Mouse (Mus musculus) embryonic facial prominence, embryonic 14.5 days (tissue): Measurements from ENCODE around the gene Nwd1. TPM values are rescaled to one million over a fixed set of nuclear protein-coding genes. Genes with fewer than 3 reads are reported as not detected.
"Not testable (repeated sequence)": the region's sequence is repeated elsewhere in the genome, so short reads cannot be mapped to it uniquely, and the experiment has no call there.

Source experiments
- ATAC-seq: fragments of 200-750 bp; cut with Nextera tagmentation; 2 replicates; pipeline ENCODE4 v1.8.0; 2017; ENCODE audit warnings: low read depth, moderate number of reproducible peaks, moderate TSS enrichment
- DNase-seq: peaks from one replicate; pipeline ENCODE4 v3.0.0-alpha.2; 2015; ENCODE audit warnings: low spot score
- H3K27ac ChIP-seq: fragments of 300-500 bp; sonication (generic); replicated peaks from 2 replicates; pipeline ENCODE4 v1.5.1; 2014; ENCODE audit warnings: low read depth, mild to moderate bottlenecking, low read length, moderate library complexity
- H3K27me3 ChIP-seq: fragments of 300-500 bp; sonication (generic); replicated peaks from 2 replicates; pipeline ENCODE4 v1.6.1; 2014; ENCODE audit warnings: low read length; ENCODE audit not compliant: control insufficient read depth, insufficient read depth
- H3K36me3 ChIP-seq: fragments of 300-500 bp; sonication (generic); 2 replicates; pipeline ENCODE4 v1.6.1; 2014; ENCODE audit warnings: low read length, mixed read lengths; ENCODE audit not compliant: control insufficient read depth, insufficient read depth
- H3K4me1 ChIP-seq: fragments of 300-500 bp; sonication (generic); 2 replicates; pipeline ENCODE4 v1.6.1; 2014; ENCODE audit warnings: antibody characterized with exemption, low read length; ENCODE audit not compliant: control insufficient read depth, insufficient read depth
- H3K4me2 ChIP-seq: fragments of 300-500 bp; sonication (generic); 2 replicates; pipeline ENCODE4 v1.6.1; 2014; ENCODE audit warnings: low read depth, mild to moderate bottlenecking, low read length, moderate library complexity, mixed read lengths
- H3K4me3 ChIP-seq: fragments of 300-500 bp; sonication (generic); 2 replicates; pipeline ENCODE4 v1.5.1; 2014; ENCODE audit warnings: low read depth, mild to moderate bottlenecking, low read length
- H3K9ac ChIP-seq: fragments of 300-500 bp; sonication (generic); 2 replicates; pipeline ENCODE4 v1.6.1; 2014; ENCODE audit warnings: low read depth, mild to moderate bottlenecking, low read length, moderate library complexity, mixed read lengths
- H3K9me3 ChIP-seq: fragments of 300-500 bp; sonication (generic); 2 replicates; pipeline ENCODE4 v1.6.1; 2016; ENCODE audit warnings: low read length; ENCODE audit not compliant: control insufficient read depth
- WGBS: fragments of 180-500 bp; shearing (Covaris S2); extraction: QIAGEN DNeasy Blood & Tissue Kit; methylation state at CpG from one replicate; pipeline ENCODE4 v1.1.7; 2014; 5-methylcytosine and 5-hydroxymethylcytosine counted together
- polyA plus RNA-seq: library from polyadenylated mRNA; unstranded; fragments of >200 nt; fragmentation: Nextera tagmentation; extraction: Ambion mirVana; gene quantifications from 2 replicates; pipeline ENCODE4 v1.2.1, GENCODE M21; 2014

Nwd1 gene
- polyA plus RNA-seq, 1 experiment from 2014 or later: 0.29 TPM

GRCm38 (mm10) chr8:72664107-72664652, 17.7 kb downstream of the Nwd1 start:
- no peaks in the 10 kb centered on the region for H3K36me3 ChIP-seq
- no peak for ATAC-seq
- H3K9me3 ChIP-seq: no peaks in the 10 kb centered on the region
- no peak for DNase-seq
- no peaks in the 10 kb centered on the region for H3K27me3 ChIP-seq
- H3K4me2 ChIP-seq: no peak overlapping the region
- H3K9ac ChIP-seq: no peak overlapping the region
- H3K27ac ChIP-seq: no peak overlapping the region
- H3K4me1 ChIP-seq: no peaks in the 10 kb centered on the region
- H3K4me3 ChIP-seq: no peak overlapping the region
- 63% methylated on average over 3 of the region's 3 CpGs for WGBS

GRCm38 (mm10) chr8:72664757-72665156, 18.2 kb downstream of the Nwd1 start:
- Histone ChIP-seq H3K36me3 (no peaks in the 10 kb centered on the region), H3K27me3 (no peaks in the 10 kb centered on the region), H3K27ac (no peak overlapping the region), H3K9ac (no peak overlapping the region), H3K4me3 (no peak overlapping the region), H3K4me1 (no peaks in the 10 kb centered on the region), H3K4me2 (no peak overlapping the region), H3K9me3 (no peaks in the 10 kb centered on the region)
- 74% methylated on average over 5 of the region's 5 CpGs for WGBS
- ATAC-seq (no peak), DNase-seq (no peak)

GRCm38 (mm10) chr8:72665405-72665804, 18.9 kb downstream of the Nwd1 start:
- WGBS: 55% methylated on average over 5 of the region's 5 CpGs
- Histone ChIP-seq H3K27me3 (no peaks in the 10 kb centered on the region), H3K36me3 (no peaks in the 10 kb centered on the region)

GRCm38 (mm10) chr8:72668925-72669324, 22.4 kb downstream of the Nwd1 start:
- no peak overlapping the region for H3K9ac ChIP-seq
- DNase-seq (no peak), ATAC-seq (no peak)
- no peak overlapping the region for H3K4me3 ChIP-seq
- H3K27ac ChIP-seq: no peak overlapping the region
- H3K4me2 ChIP-seq: no peak overlapping the region
- H3K4me1 ChIP-seq: no peaks in the 10 kb centered on the region
- H3K9me3 ChIP-seq: no peaks in the 10 kb centered on the region
- H3K36me3 ChIP-seq: no peaks in the 10 kb centered on the region
- no peaks in the 10 kb centered on the region for H3K27me3 ChIP-seq

More at GRCm38 (mm10) chr8:72665405-72665804, 18.9 kb downstream of the Nwd1 start:
- Histone ChIP-seq H3K4me1 (no peaks in the 10 kb centered on the region), H3K9me3 (no peaks in the 10 kb centered on the region), H3K9ac (no peak overlapping the region), H3K4me3 (no peak overlapping the region), H3K27ac (no peak overlapping the region), H3K4me2 (no peak overlapping the region)
- no peak for ATAC-seq
- no peak for DNase-seq

- H3K36me3 ChIP-seq: no peaks in the 10 kb centered on the region
- no peaks in the 10 kb centered on the region for H3K4me1 ChIP-seq
- ATAC-seq (no peak), DNase-seq (no peak)
- H3K4me2 ChIP-seq: no peak overlapping the region
- WGBS: 71% methylated on average over 1 of the region's 1 CpGs
- no peaks in the 10 kb centered on the region for H3K9me3 ChIP-seq
- no peak overlapping the region for H3K27ac ChIP-seq
- no peak overlapping the region for H3K4me3 ChIP-seq
- H3K9ac ChIP-seq: no peak overlapping the region
- H3K27me3 ChIP-seq: no peaks in the 10 kb centered on the region
Measured at GRCm38 (mm10) chr8:72672802-72673201, 26.3 kb downstream of the Nwd1 start.

- ATAC-seq: no peak
- DNase-seq: no peak
- no peaks in the 10 kb centered on the region for H3K4me1 ChIP-seq
- no peak overlapping the region for H3K9ac ChIP-seq
- H3K4me3 ChIP-seq: no peak overlapping the region
- no peaks in the 10 kb centered on the region for H3K27me3 ChIP-seq
- no peak overlapping the region for H3K4me2 ChIP-seq
- no peaks in the 10 kb centered on the region for H3K36me3 ChIP-seq
- no peak overlapping the region for H3K27ac ChIP-seq
- 80% methylated on average over 2 of the region's 2 CpGs for WGBS
- H3K9me3 ChIP-seq: no peaks in the 10 kb centered on the region
Measured at GRCm38 (mm10) chr8:72674184-72674583, 27.7 kb downstream of the Nwd1 start.

GRCm38 (mm10) chr8:72676436-72676835, 29.9 kb downstream of the Nwd1 start:
- Histone ChIP-seq H3K36me3 (no peaks in the 10 kb centered on the region), H3K9ac (no peak overlapping the region), H3K9me3 (no peaks in the 10 kb centered on the region), H3K27me3 (no peaks in the 10 kb centered on the region), H3K4me3 (no peak overlapping the region), H3K4me1 (no peaks in the 10 kb centered on the region), H3K27ac (no peak overlapping the region), H3K4me2 (no peak overlapping the region)
- ATAC-seq (no peak), DNase-seq (no peak)
- 61% methylated on average over 4 of the region's 4 CpGs for WGBS

GRCm38 (mm10) chr8:72676844-72677243, 30.3 kb downstream of the Nwd1 start:
- H3K9me3 ChIP-seq, H3K4me3 ChIP-seq, ATAC-seq, H3K4me2 ChIP-seq, H3K27me3 ChIP-seq, H3K36me3 ChIP-seq, H3K4me1 ChIP-seq, H3K9ac ChIP-seq, DNase-seq, H3K27ac ChIP-seq: not testable (repeated sequence)
- 48% methylated on average over 2 of the region's 2 CpGs for WGBS

GRCm38 (mm10) chr8:72677331-72677730, 30.8 kb downstream of the Nwd1 start:
- ATAC-seq: no peak
- Histone ChIP-seq H3K4me2 (no peak overlapping the region), H3K4me1 (no peaks in the 10 kb centered on the region), H3K9me3 (no peaks in the 10 kb centered on the region), H3K4me3 (no peak overlapping the region), H3K36me3 (no peaks in the 10 kb centered on the region), H3K27ac (no peak overlapping the region), H3K27me3 (no peaks in the 10 kb centered on the region), H3K9ac (no peak overlapping the region)
- no peak for DNase-seq
- WGBS: 55% methylated on average over 5 of the region's 5 CpGs
